Mouse (Mus musculus): ENCODE measurements around the gene Rufy4. TPM values are rescaled to one million over a fixed set of nuclear protein-coding genes. Genes with fewer than 3 reads are reported as not detected.

Gene Rufy4
- polyA plus RNA-seq, 1 experiment from 2014 or later = 0.25 TPM

DNA sequence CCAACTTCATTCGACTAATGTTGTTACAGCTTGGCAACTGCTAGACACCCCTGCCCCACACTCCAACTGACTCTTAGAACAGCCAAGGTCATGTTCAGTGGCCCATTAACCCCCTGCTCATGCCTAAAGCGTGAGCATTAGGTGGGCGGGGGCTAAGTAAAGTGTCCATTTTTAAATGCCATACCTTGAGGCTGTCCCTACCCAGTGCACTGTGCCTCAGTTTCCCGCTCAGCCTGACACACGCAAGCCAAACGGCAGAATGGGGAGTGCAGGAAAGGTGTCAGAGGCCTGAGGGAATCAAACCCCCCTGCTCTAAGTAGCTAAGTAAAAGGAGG is 13.7 kb upstream of the Rufy4 start:
- WGBS = 49% methylated on average over 6 of the region's 6 CpGs
- H3K36me3 ChIP-seq (ENCODE audit: control insufficient read depth, insufficient read depth, low read length) = no peaks in the 10 kb centered on the region
- no peak; the same call in 1 of the 2 replicates for ATAC-seq (ENCODE audit: insufficient read depth, low FRiP score)
- H3K4me1 ChIP-seq (ENCODE audit: control insufficient read depth, insufficient read depth, low read length) = peaks cover 7% of the 10 kb centered on the region
- no peak overlapping the region for H3K9ac ChIP-seq (ENCODE audit: low read length)
- no peak overlapping the region for H3K27ac ChIP-seq (ENCODE audit: low read length)
- H3K9me3 ChIP-seq (replicated peaks; ENCODE audit: control insufficient read depth, low read length) = no peaks in the 10 kb centered on the region
- H3K4me3 ChIP-seq (replicated peaks; ENCODE audit: low read length) = no peak overlapping the region
- no peaks in the 10 kb centered on the region for H3K27me3 ChIP-seq (ENCODE audit: control insufficient read depth, insufficient read depth, low read length)
- H3K4me2 ChIP-seq (ENCODE audit: low read depth, low read length) = no peak overlapping the region

GRCm38 (mm10) chr1:74113071-74113470 is 12.3 kb upstream of the Rufy4 start:
- Histone ChIP-seq H3K4me3 (replicated peaks; ENCODE audit: low read length) (no peak overlapping the region), H3K4me1 (ENCODE audit: control insufficient read depth, insufficient read depth, low read length) (peaks cover 7% of the 10 kb centered on the region), H3K27me3 (ENCODE audit: control insufficient read depth, insufficient read depth, low read length) (no peaks in the 10 kb centered on the region), H3K9ac (ENCODE audit: low read length) (no peak overlapping the region), H3K27ac (ENCODE audit: low read length) (no peak overlapping the region), H3K4me2 (ENCODE audit: low read depth, low read length) (no peak overlapping the region), H3K36me3 (ENCODE audit: control insufficient read depth, insufficient read depth, low read length) (no peaks in the 10 kb centered on the region), H3K9me3 (replicated peaks; ENCODE audit: control insufficient read depth, low read length) (no peaks in the 10 kb centered on the region)
- no peak for ATAC-seq (ENCODE audit: insufficient read depth, low FRiP score)
- WGBS = 49% methylated on average over 3 of the region's 3 CpGs

GRCm38 (mm10) chr1:74117876-74118275 is 7.5 kb upstream of the Rufy4 start:
- H3K9me3 ChIP-seq (replicated peaks; ENCODE audit: control insufficient read depth, low read length) = no peaks in the 10 kb centered on the region
- H3K4me1 ChIP-seq (ENCODE audit: control insufficient read depth, insufficient read depth, low read length) = no peaks in the 10 kb centered on the region
- no peak overlapping the region for H3K9ac ChIP-seq (ENCODE audit: low read length)
- H3K27ac ChIP-seq (ENCODE audit: low read length) = no peak overlapping the region
- no peak overlapping the region for H3K4me3 ChIP-seq (replicated peaks; ENCODE audit: low read length)
- peaks cover 1% of the 10 kb centered on the region for H3K27me3 ChIP-seq (ENCODE audit: control insufficient read depth, insufficient read depth, low read length)
- no peaks in the 10 kb centered on the region for H3K36me3 ChIP-seq (ENCODE audit: control insufficient read depth, insufficient read depth, low read length)
- WGBS = 80% methylated on average over 6 of the region's 6 CpGs
- ATAC-seq (ENCODE audit: insufficient read depth, low FRiP score) = no peak
- H3K4me2 ChIP-seq (ENCODE audit: low read depth, low read length) = no peak overlapping the region

GRCm38 (mm10) chr1:74119115-74119514 is 6.2 kb upstream of the Rufy4 start:
- ATAC-seq (ENCODE audit: insufficient read depth, low FRiP score) = no peak
- no peaks in the 10 kb centered on the region for H3K4me1 ChIP-seq (ENCODE audit: control insufficient read depth, insufficient read depth, low read length)

GRCm38 (mm10) chr1:74121138-74121537 is 4.2 kb upstream of the Rufy4 start:
- no peak for ATAC-seq (ENCODE audit: insufficient read depth, low FRiP score)
- no peaks in the 10 kb centered on the region for H3K36me3 ChIP-seq (ENCODE audit: control insufficient read depth, insufficient read depth, low read length)
- no peaks in the 10 kb centered on the region for H3K9me3 ChIP-seq (replicated peaks; ENCODE audit: control insufficient read depth, low read length)
- 87% methylated on average over 7 of the region's 7 CpGs for WGBS
- no peak overlapping the region for H3K9ac ChIP-seq (ENCODE audit: low read length)
- no peaks in the 10 kb centered on the region; the same call in 1 of the 2 replicates for H3K4me1 ChIP-seq (ENCODE audit: control insufficient read depth, insufficient read depth, low read length)
- H3K27me3 ChIP-seq (ENCODE audit: control insufficient read depth, insufficient read depth, low read length) = peaks cover 7% of the 10 kb centered on the region
- H3K4me2 ChIP-seq (ENCODE audit: low read depth, low read length) = no peak overlapping the region
- H3K4me3 ChIP-seq (replicated peaks; ENCODE audit: low read length) = no peak overlapping the region
- H3K27ac ChIP-seq (ENCODE audit: low read length) = no peak overlapping the region

More at GRCm38 (mm10) chr1:74119115-74119514, 6.2 kb upstream of the Rufy4 start:
- no peaks in the 10 kb centered on the region for H3K36me3 ChIP-seq (ENCODE audit: control insufficient read depth, insufficient read depth, low read length)
- H3K9ac ChIP-seq (ENCODE audit: low read length) = no peak overlapping the region
- peaks cover 7% of the 10 kb centered on the region for H3K27me3 ChIP-seq (ENCODE audit: control insufficient read depth, insufficient read depth, low read length)
- no peak overlapping the region for H3K4me2 ChIP-seq (ENCODE audit: low read depth, low read length)
- 87% methylated on average over 1 of the region's 1 CpGs for WGBS
- H3K27ac ChIP-seq (ENCODE audit: low read length) = no peak overlapping the region
- H3K9me3 ChIP-seq (replicated peaks; ENCODE audit: control insufficient read depth, low read length) = no peaks in the 10 kb centered on the region
- H3K4me3 ChIP-seq (replicated peaks; ENCODE audit: low read length) = no peak overlapping the region

GRCm38 (mm10) chr1:74121821-74122576 is 3.3 kb upstream of the Rufy4 start:
- no peak for ATAC-seq (ENCODE audit: insufficient read depth, low FRiP score)
- peaks cover 7% of the 10 kb centered on the region for H3K27me3 ChIP-seq (ENCODE audit: control insufficient read depth, insufficient read depth, low read length)
- no peak overlapping the region for H3K4me3 ChIP-seq (replicated peaks; ENCODE audit: low read length)
- no peak overlapping the region for H3K27ac ChIP-seq (ENCODE audit: low read length)
- H3K9ac ChIP-seq (ENCODE audit: low read length) = no peak overlapping the region
- 44% methylated on average over 9 of the region's 9 CpGs for WGBS
- H3K9me3 ChIP-seq (replicated peaks; ENCODE audit: control insufficient read depth, low read length) = no peaks in the 10 kb centered on the region
- no peaks in the 10 kb centered on the region for H3K36me3 ChIP-seq (ENCODE audit: control insufficient read depth, insufficient read depth, low read length)
- no peaks in the 10 kb centered on the region; the same call in 1 of the 2 replicates for H3K4me1 ChIP-seq (ENCODE audit: control insufficient read depth, insufficient read depth, low read length)
- H3K4me2 ChIP-seq (ENCODE audit: low read depth, low read length) = no peak overlapping the region

- no peak for ATAC-seq (ENCODE audit: insufficient read depth, low FRiP score)
- H3K27ac ChIP-seq (ENCODE audit: low read length) = no peak overlapping the region
- no peaks in the 10 kb centered on the region for H3K36me3 ChIP-seq (ENCODE audit: control insufficient read depth, insufficient read depth, low read length)
- no peaks in the 10 kb centered on the region for H3K9me3 ChIP-seq (replicated peaks; ENCODE audit: control insufficient read depth, low read length)
- peaks cover 7% of the 10 kb centered on the region for H3K27me3 ChIP-seq (ENCODE audit: control insufficient read depth, insufficient read depth, low read length)
- no peak overlapping the region for H3K9ac ChIP-seq (ENCODE audit: low read length)
- H3K4me2 ChIP-seq (ENCODE audit: low read depth, low read length) = no peak overlapping the region
- 73% methylated on average over 8 of the region's 8 CpGs for WGBS
- no peaks in the 10 kb centered on the region; the same call in 1 of the 2 replicates for H3K4me1 ChIP-seq (ENCODE audit: control insufficient read depth, insufficient read depth, low read length)
- no peak overlapping the region for H3K4me3 ChIP-seq (replicated peaks; ENCODE audit: low read length)
Observed at GRCm38 (mm10) chr1:74123215-74123614, 2.1 kb upstream of the Rufy4 start.

GRCm38 (mm10) chr1:74124021-74124981 is 1.0 kb upstream of the Rufy4 start, which contains the start of gene Tns1:
TSS of gene Tns1 (minus strand) at chr1:74124449.
- H3K4me3 ChIP-seq (replicated peaks; ENCODE audit: low read length) = peak within 1 kb of the TSS; percentile 62
- no peaks in the 10 kb centered on the region for H3K9me3 ChIP-seq (replicated peaks; ENCODE audit: control insufficient read depth, low read length)
- no peaks in the 10 kb centered on the region for H3K36me3 ChIP-seq (ENCODE audit: control insufficient read depth, insufficient read depth, low read length)
- peaks cover 7% of the 10 kb centered on the region for H3K27me3 ChIP-seq (ENCODE audit: control insufficient read depth, insufficient read depth, low read length)
- no peaks in the 10 kb centered on the region; the same call in 1 of the 2 replicates for H3K4me1 ChIP-seq (ENCODE audit: control insufficient read depth, insufficient read depth, low read length)
- peak within 1 kb of the TSS; percentile 98 for H3K4me2 ChIP-seq (ENCODE audit: low read depth, low read length)
- ATAC-seq (ENCODE audit: insufficient read depth, low FRiP score) = peak; percentile 77
- H3K9ac ChIP-seq (ENCODE audit: low read length) = peak within 1 kb of the TSS; percentile 78
- H3K27ac ChIP-seq (ENCODE audit: low read length) = no peak within 1 kb of the TSS; the same call in 1 of the 2 replicates
- WGBS = under 1% methylated on average over 78 of the region's 84 CpGs
